Mouse (Mus musculus): ENCODE results near the gene Phtf2.

Phtf2 gene

GRCm38 (mm10) chr5:20881915-20882800 lies at the start of gene Phtf2, which contains the start of gene Tmem60:
Phtf2 (minus strand) TSS chr5:20882124.
Tmem60 (plus strand) TSS chr5:20882191.
- DNase-seq (ENCODE audit: low spot score in 2 of 2), result peak; percentile 98

DNA sequence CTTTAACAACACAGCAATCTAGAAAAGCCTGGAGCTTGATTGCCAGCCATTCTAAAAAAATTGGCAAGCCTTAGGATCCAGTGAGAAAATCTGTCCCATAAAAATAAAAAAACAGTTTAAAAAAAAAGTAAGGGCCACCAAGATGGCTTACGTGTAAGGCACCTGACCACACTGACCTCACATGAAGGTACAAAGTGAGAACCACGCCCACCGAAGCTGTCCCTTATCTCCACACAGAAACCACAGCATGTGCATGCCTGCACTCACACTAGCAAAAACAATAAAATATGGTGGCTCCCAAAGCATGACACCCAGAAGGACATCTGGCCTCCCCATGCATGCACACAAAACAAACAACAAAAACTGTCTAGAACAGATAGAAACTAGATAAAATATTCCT lies 49.4 kb upstream of the Phtf2 start:
- no peak for DNase-seq (ENCODE audit: low spot score in 2 of 2)

- no peak for DNase-seq (ENCODE audit: low spot score in 2 of 2)
Measured at GRCm38 (mm10) chr5:20930430-20930829, 48.5 kb upstream of the Phtf2 start.

GRCm38 (mm10) chr5:20929669-20930151 lies 47.8 kb upstream of the Phtf2 start:
- DNase-seq (ENCODE audit: low spot score in 2 of 2), result no peak

DNA sequence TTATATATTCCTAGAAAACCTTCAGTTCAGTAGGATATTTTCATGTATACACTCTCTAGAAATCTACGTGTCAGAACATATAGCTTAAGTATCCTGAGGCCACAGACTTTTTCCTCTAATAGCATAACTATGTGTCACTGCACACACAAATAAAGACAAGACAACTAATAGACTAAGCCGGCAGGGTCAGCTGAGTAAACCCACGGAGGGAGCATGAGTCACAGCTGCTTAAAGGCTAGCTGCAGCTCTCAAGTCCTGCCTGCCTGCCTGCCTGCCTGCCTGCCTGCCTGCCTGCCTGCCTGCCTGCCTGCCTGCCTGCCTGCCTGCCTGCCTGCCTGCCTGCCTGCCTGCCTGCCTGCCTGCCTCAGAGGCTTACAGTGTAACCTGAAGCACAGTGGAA lies 43.5 kb upstream of the Phtf2 start:
- no peak for DNase-seq (ENCODE audit: low spot score in 2 of 2)

- DNase-seq (ENCODE audit: low spot score in 2 of 2), result no peak
Measured at GRCm38 (mm10) chr5:20924608-20925007, 42.7 kb upstream of the Phtf2 start.

- DNase-seq (ENCODE audit: low spot score in 2 of 2), result no peak
Measured at GRCm38 (mm10) chr5:20919566-20919965, 37.6 kb upstream of the Phtf2 start.

DNA sequence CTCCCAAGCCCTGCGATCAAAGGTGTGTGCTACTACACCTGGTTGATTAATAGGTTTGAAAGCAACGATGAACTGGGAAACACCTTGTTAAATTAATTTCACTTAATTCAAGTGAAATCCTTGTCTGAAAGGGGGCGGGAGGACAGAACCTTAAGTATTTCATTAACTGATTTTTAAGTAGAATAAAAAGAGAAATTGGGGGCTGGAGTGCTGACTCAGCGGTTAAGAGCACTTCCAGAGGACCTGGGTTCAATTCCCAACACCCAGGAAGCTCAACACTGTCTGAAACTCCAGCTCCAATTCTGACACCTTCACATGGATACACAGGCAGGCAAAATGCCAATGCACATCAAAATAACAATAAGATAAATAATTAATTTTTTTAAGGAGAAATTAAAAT lies 37.0 kb upstream of the Phtf2 start:
- no peak for DNase-seq (ENCODE audit: low spot score in 2 of 2)

- DNase-seq (ENCODE audit: low spot score in 2 of 2), result peak; percentile 80 to 87
Measured at GRCm38 (mm10) chr5:20913372-20914275, 31.7 kb upstream of the Phtf2 start.

DNA sequence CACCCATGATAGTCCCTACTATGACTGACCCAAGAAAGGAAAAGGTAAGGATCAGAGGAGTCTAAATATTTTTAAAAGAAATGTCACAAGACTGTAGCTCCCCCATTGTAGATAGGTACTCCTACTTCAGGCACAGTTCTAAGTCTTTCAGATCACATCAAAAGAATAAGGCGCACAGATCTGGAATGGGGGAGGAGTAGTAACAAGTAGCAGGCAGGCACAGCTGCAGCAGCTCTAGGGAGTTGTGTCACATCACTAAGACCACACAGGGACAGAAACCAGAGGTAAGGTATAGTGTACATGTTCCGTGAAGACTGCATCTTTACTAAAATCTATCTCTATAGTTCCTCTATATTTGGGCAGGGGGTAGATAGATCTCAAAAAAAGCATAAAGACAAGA lies 29.8 kb upstream of the Phtf2 start:
- DNase-seq (ENCODE audit: low spot score in 2 of 2), result no peak

DNA sequence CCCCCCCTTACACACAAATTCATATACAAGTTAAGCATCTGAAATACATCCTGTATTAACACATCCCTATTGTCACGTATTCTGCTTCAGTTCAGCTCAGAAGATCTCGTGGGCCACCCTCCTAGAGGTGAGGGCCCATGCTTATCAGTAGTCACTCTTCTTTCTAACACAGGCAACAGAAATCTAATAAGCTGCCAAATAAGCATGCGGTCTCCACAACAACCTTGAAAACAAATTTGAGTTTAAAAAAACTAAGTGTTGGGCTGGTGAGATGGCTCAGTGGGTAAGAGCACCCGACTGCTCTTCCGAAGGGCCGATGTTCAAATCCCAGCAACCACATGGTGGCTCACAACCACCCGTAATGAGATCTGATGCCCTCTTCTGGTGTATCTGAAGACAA lies 24.3 kb upstream of the Phtf2 start:
- DNase-seq (ENCODE audit: low spot score in 2 of 2), result no peak

- no peak for DNase-seq (ENCODE audit: low spot score in 2 of 2)
Measured at GRCm38 (mm10) chr5:20905437-20905836, 23.5 kb upstream of the Phtf2 start.

- DNase-seq (ENCODE audit: low spot score in 2 of 2), result no peak
Measured at GRCm38 (mm10) chr5:20904647-20905046, 22.7 kb upstream of the Phtf2 start.

DNA sequence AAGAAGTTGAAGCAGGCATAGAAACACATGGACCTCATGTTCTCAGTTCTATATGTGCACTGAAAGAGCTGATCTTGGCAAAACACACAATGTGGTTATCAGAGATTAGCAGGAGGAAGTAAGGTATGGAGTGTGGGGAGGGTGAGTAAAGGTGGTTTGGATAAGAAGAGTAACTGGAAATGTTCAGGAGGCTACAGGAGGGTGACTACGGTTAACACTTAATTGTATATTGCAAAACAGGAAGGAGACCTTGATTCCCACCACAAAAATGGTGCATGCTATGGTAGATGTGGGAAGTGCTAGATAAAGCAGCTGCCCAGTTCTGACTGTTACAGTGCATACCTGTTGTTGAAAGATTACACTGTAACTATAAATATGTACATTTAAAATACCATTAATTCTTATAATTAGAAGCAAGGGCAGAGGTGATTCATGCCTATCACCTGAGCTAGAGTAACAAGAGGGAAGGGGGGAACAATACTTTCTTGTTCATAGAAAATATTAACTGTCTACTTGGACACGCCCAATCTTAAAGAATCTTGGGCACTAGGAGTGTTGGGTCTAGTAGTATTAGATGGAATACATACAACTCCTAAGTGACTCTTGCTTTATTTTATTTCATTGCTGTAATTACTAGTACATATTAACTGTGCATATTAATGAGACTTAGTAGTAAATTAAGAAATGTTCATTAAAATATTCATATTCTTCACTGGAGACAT lies 15.7 kb upstream of the Phtf2 start:
- DNase-seq (ENCODE audit: low spot score in 2 of 2), result no peak

DNA sequence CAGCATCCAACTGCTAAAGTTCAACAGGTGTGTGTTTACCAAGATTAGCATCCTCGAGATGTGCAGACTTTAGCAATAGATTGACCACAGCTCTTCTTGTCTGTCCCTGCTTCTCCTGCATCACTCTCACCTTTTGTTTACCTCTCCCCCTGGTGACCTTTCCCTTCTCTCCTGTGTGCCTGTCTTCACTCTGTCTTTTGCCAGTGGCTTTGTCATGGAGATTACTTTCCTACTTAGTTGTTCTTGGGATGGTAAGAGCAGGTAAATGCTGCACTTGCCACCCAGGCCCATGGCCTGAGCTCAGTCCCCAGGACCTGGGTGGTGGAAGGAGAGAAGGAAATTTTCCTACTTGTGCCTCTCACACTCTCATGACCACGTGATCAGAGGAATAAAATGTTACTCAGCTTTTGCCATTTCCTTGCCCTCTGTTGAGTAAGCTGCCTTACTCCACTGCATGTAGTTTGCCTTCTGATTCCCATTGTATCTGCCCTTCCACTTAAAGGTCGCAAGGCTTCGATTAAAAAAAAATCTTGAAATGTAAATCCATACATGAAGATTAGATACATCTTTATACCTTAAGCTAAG lies 2.2 kb upstream of the Phtf2 start:
- DNase-seq (ENCODE audit: low spot score in 2 of 2), result no peak

DNA sequence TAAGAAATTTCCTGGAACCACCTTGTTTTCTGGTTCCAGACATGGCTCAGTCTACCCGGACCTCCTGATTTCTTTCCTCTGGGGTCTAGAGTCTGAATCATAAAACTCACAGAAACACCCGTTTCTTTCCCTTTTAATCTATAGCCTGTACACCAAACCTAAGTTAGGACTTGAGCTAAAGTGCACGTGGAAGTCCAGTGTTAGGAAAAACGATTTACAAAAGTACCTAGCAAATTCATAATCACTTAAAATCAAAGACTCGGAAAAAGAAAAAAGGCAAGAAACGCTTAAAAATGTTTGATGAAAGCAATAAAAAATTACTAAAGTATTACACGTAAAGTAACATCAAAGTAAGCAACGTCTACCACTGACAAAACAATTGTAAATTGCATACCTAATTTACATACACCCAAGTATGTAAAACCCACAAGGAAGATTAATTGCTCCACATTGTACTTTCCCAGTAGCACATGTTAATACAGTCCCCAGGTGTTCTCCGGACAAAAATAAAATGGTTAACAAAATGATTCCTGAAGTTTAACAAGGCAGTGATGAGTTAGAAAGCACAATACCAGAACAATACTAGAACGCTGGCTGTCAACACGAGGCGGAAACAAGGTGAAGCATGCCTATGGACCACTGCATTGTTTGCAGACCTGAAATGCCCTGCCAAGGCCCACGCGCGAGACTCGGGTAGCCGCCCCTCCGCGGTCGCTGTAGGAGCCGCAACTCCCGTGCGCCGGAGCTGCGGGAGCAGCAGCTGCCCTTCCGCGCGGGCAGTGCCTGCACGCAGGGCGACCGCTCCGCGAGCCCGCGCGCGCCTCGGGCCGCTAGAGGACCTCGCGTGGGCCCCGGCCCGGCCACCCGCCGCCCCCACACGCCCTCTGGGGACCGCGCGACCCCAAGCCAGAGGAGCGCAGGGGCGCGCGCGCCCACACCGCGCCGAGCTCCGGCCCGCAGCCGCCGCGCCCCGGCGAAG lies 838 bp downstream of the Phtf2 start:
- peak; percentile 47 to 56 for DNase-seq (ENCODE audit: low spot score in 2 of 2)

DNA sequence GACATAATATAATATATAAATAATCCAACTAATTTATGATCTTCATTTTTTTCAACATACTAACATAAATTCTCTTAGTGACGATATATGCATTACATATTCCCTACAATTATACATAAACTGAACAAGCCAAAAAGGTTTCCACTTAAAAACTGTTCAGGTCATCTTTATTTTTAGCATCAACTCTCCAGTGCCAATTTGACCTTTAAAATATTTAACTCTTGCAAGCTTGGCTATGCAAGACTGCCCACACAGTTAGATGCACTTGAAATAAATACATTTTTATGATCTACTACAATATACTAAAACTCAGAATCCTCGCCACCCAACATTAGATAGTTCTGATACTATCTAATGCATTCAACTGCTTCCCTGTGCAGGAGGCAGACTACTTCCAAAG lies 1.5 kb downstream of the Phtf2 start:
- no peak for DNase-seq (ENCODE audit: low spot score in 2 of 2)

- no peak for DNase-seq (ENCODE audit: low spot score in 2 of 2)
Measured at GRCm38 (mm10) chr5:20876934-20877426, 4.9 kb downstream of the Phtf2 start.

GRCm38 (mm10) chr5:20873146-20873545 lies 8.8 kb downstream of the Phtf2 start:
- no peak for DNase-seq (ENCODE audit: low spot score in 2 of 2)

- DNase-seq (ENCODE audit: low spot score in 2 of 2), result no peak
Measured at GRCm38 (mm10) chr5:20865193-20865755, 16.6 kb downstream of the Phtf2 start.
